Mouse (Mus musculus): Measurements from ENCODE around the gene Ppip5k2.
"Not testable (repeated sequence)": the region's sequence is repeated elsewhere in the genome, so short reads cannot be mapped to it uniquely, and the experiment has no call there.

Ppip5k2 gene

DNA sequence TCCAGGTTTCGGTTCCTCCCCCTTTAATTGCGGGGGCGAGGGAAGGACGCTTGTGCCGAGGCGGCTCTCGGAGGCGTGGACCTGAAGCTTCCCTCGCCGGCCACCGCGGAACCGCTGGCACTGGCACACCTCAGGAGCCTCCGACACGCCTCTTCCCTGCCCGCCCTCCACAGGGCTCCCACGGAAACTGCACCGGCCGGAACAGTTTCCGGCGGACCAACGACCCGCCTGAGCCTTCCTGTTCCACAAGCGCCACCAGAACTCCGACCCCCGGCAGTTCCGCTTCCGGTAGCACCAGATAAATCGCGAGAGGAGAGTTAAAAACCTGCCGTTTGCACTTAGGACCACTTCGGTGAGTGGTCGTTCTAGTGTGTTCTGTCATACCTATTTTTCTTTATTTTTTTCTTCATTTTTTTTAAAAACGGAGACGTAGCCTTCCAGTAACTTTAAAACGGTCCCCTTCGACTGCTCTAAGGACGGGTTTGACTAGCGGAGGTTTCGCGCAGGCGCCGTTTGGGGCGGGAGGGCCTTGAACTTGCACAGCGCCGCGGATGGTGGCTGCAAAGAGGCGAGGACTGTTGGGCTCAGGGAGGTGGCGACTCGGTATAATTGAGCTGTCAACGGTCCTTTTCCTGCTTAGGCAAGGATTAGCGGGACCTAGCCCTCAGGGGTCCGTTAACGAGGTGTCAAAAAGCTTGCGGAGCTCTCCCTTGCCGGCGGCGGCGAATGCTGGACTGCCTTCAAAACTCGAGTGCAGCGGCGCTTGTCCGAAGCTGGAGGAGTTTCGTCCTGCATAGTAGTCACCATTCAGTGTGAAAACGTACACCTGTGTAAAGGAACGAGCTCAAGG is at the start of gene Ppip5k2, which contains the start of gene Gin1:
Ppip5k2 (minus strand) TSS at position 508 of the 850 bp plus-strand sequence.
Gin1 (plus strand) TSS at position 269 of the 850 bp plus-strand sequence.
- DNase-seq (ENCODE audit: low read depth, low spot score): peak; percentile 97

DNA sequence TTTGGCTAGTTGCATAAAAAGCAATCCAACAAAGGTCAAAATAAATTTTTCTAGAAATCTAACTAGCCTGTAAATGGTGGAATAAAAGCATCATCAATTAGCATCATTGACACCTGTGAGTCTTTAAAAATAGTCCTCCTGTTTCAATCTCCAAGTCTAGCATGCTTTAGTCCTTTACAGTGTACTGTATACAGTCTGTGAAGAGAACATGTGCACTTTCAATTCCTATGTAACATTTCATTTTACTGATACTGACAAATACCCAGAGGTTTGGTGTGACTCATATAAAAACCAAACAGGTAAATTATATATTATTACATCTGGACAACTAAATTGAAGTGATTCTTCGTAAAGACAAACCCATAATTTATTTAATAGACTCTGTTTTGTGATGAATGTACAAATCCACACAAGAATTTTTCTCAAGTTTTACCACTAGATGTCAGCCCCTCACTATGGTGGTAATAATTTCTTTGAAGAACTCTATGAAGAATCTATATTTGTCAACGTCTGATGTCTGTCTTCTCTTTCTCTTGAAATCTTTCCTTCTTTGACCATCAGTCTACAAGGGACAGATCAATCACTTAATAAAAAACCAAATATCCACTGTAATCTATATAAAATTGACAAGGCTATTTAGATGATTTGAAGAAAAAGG is 39.2 kb upstream of the Ppip5k2 start:
- peak; percentile 4 for DNase-seq (ENCODE audit: low read depth, low spot score)

DNA sequence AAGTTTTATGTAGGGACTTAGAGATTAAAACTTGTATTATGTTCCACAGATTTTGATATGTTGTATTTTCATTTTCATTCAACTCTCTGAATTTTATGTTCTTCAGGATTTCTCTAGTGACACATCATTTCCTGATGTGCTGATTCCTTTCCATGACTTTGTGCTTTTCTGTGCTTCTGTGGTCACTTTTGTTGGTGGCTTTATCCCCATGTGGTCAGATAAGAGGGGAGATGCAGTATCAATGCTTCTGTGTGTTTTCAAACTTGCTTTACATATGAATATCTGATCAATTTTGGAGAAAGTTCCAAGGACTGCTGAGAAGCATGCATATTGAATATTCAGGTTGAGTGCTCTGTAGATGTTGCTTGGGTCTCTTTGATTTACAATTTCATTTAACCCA is 34.3 kb upstream of the Ppip5k2 start:
- no peak for DNase-seq (ENCODE audit: low read depth, low spot score)

DNA sequence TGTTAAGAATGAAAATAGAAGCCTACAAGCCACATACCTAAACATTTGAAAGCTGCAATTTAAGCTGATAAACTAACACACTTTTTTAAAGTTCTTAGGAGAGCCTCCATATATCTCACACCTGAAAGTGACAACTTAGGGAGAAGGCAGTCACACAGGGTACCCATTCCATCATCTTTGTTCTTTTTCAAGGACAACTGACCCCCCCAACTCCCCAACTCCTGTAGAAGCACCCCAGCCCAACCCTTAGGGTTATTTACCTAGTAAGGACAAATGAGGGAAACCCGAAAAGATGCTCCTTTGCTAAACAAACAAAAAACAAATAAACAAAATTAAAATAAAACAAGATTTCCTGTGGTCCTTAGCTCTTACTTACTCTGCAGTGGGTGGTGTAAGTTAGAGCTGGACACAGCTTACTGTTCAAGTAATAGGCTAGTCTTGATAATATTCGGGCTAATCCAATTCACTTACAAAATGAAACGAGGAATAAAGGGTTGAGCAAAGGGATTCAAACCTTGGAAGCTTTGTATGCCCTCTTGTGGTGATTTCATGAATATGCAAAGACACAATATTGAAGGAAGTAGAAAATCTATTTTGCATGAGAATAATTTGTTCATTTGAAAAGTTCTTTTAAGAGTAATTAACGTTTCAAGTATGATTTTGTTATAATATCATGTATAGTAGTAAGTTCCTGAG is 32.1 kb upstream of the Ppip5k2 start:
- DNase-seq (ENCODE audit: low read depth, low spot score): peak; percentile 16

DNA sequence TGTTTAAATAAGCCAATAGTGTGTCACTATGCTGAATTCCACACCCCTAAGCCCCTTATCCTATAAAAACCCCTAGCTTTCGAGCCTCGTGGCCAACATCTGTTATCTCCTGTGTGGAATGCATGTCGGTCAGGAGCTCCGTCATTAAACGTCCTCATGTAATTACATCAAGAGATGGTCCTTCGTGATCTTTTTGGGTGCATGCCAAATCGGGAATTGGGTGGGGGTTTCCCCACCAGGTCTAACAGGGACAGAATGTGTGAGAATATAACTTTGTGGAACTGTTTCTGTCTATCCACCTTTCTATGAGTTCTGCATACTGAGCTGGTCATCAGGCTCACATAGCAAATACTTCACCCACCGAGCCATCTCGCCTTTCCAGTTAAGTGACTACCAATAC is 25.7 kb upstream of the Ppip5k2 start:
- no peak for DNase-seq (ENCODE audit: low read depth, low spot score)

DNA sequence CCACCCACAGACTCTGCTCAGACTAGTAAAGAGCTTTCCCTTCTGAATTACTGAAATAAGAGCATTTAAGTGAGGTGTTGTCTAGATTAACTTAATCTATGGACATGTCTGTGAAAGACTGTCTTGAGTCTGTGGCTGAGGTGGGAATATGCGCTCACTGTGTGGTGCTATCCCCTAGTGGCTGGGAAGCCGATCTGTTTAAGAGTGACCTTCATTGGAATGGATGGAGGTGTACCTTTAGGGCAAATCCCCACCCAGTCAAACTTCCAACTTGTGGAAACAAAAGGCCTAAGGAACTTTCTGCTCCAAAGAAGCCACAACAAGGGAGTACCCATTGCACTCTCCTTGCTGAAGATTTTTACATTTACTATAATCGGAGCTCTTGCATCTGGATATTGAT is 23.9 kb upstream of the Ppip5k2 start:
- DNase-seq (ENCODE audit: low read depth, low spot score): no peak

DNA sequence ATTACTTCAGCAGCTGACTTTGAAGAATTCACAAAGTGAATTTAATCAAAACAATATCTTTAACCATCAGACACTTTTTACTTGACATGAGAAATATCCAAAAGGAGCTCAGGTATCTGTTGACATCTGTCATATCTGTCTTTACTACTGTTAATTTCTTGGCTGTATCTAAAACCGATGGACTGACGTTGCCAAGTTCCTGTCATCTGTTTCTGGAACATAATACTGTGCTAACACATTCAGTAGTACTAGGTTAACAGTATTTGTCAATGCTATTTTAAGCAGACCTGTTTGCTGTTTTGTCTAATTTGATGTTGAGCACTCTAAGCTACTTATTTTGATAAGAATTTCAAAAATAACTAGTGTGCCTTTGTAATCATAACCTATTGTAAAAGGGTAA is 18.3 kb upstream of the Ppip5k2 start:
- no peak for DNase-seq (ENCODE audit: low read depth, low spot score)

DNA sequence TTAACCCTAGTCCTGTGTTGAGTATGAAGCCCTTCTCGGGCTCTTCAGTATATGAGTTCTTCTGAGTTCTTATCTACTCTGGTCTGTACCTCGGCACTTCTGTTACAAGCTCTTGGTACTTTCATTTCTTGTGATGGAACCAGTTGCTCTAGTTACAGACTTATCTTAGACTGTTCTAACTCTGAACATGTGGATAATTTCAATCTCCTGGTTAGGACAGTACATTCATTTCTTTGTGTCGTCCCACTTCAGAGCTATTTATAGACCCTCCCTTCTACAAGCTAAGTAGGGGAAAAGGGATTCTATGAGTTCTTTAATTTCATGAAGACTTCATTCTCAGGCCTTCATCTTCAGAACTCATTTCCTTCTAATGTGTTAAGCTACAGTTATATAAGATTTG is 17.5 kb upstream of the Ppip5k2 start:
- no peak for DNase-seq (ENCODE audit: low read depth, low spot score)

DNA sequence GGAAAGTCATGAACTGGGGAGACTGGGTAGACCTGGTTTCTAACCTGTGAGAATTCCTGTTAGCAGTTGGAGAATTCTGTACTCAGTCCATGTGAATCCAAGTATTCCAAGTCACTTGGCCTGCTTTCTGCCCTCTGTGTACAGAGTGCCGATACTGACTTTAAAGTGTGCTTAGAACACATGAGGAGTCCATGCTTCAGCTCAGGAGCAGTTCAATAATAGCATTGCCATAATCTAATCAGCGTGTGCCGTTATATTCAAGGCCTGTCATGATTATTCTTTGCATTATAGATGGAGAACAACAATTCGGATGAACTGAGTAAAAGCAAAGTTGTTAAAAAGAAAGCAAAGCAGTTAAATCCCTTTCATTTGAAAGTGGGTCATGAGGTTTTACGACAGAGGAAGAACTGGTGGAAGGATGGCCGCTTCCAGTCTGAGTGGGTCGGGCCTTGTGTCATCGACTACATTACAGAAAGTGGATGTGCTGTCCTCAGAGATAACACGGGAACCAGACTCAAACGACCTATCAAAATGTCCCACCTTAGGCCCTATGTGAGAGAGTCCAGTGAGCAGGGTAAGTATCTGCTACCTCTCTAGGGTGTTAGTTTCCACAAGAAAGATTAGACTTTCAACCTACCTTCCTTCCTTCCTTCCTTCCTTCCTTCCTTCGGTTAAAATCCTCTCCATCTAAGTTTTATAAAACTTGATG is 15.6 kb upstream of the Ppip5k2 start:
- no peak for DNase-seq (ENCODE audit: low read depth, low spot score)

DNA sequence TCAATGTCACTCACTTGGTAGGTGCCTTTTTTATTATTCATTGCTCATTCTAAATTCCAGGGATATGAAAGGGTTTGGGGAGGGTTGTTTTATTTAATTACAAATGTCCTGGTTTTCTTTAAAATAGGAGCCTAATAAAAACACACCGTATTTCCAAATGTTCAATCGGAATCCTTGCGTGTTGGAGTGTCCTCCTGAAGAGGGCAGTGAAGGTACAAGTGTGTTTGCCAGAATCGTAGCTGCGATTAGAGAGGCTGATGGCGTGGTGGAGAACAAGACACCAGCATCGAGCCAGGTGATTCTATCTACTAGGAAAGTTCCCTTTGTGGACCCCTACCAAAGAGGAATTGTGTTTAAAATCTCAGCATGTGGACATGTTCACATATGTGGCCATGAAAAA is 14.7 kb upstream of the Ppip5k2 start:
- no peak for DNase-seq (ENCODE audit: low read depth, low spot score)

DNA sequence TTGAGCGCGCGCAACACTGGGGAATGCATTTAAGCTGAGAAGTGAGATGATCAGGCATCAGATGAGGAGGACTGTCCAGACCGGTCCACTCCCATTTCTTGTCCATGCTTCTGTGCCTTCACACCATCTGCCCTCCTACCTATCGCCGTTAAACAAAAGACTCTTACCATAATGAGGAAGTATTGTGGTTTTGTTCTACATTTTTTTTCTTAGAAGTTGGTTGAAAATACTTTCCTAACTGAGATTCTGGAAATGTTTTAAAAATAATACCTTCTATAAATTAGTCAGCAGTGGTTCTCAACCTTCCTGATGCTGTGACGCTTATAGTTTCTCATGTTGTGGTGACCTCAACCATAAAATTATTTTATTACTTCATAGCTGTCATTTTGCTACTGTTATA is 11.5 kb upstream of the Ppip5k2 start:
- DNase-seq (ENCODE audit: low read depth, low spot score): no peak

DNA sequence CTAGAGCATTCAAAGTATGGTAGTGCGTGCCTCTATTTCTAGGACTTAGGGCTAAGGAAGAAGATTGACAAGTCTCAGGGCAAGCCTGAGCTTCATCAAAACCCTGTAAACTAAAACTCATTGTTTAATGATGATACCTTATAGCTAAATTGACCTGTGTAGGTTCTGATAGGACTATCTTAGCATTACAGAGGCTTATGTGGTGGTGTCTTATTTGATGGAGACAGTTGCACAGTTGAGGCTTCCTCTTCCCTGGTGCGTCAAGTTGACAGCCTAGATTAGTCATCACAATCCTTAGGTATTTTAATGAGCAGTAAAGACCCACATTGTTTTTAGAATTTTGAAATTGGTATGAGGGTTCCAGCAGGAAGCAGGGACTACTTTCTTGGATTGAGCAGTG is 3.8 kb upstream of the Ppip5k2 start:
- no peak for DNase-seq (ENCODE audit: low read depth, low spot score)

DNA sequence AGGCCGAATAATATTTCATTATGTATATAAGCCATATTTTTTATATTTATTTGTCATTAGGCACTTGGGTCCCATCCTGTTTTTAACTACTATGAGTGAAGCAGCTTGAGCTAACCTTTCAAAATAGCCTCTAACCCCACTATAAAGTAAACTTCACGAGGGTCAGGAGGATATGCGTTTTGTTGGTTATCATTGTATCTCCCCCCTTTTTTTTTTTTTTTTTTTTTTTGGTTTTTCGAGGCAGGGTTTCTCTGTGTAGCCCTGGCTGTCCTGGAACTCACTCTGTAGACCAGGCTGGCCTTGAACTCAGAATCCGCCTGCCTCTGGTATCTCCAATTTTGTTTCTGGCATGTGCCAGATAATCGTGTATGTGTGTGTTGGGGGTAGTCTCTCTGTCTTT is 3.2 kb upstream of the Ppip5k2 start:
- DNase-seq (ENCODE audit: low read depth, low spot score): no peak

DNA sequence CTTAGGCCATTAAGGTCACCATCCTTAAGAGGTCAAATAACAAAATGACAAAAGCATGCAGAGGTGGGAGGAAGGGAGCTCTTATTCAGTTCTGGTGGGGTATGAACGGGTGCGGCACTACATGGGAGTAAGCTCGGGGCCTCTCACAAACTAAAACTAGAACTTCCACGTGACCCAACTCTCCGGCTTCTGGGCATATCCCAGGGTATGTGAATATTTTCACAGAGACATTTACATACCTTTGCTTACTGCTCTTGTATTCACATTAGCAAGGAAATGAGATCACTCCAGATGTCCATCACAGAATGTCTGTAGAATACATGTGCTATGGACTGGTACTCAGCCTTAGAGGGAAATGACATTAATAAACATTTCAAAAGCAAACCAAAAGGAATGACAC is 1.5 kb upstream of the Ppip5k2 start:
- no peak for DNase-seq (ENCODE audit: low read depth, low spot score)

DNA sequence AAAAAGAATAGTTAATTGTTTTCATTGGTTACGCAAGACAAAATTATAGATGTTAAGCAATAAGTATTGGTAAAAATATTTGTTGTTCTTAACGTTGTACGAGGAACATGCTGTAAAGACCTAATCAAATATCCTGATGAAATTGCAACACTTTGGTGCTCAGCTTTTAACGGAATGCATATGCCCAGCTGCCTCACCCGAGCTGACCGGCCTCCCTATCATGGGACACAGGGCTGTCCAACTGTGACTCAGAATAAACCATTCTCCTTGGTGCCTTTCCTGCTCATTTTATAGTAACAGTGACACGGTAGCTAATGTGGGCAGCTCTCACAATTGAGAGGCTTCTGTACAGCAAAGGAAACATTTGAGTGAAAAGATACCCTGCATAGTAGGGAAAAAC is 907 bp upstream of the Ppip5k2 start:
- DNase-seq (ENCODE audit: low read depth, low spot score): no peak

DNA sequence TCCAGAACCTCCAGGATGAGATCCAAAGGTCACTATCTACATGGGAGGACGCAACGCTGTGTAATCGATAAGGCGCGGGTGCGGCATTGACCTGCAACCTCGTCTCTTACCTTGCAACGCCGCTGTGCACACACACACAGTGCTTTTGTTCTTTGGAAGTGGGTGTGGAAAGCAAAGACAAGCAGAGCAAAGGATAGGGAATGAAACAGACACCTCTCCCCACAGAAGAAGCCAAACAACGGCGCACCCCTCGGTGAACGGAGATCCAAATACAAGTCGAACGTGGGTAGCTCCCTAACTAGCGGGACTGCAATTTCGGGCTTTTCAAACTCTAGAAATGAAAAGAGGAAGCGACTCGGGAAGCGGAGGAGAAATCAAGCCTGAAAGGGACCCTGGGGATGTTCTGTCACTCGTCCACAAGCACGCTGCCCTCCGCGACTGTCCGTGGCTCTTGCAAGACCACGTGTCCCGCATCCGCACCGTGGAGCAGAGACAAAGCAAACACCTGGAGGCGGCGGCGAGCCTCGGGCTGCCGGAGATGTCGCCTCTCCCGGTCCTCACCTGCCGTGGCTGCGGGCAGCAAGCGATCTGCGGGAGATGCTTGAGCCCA is 812 bp downstream of the Ppip5k2 start:
- DNase-seq (ENCODE audit: low read depth, low spot score): peak; percentile 29

DNA sequence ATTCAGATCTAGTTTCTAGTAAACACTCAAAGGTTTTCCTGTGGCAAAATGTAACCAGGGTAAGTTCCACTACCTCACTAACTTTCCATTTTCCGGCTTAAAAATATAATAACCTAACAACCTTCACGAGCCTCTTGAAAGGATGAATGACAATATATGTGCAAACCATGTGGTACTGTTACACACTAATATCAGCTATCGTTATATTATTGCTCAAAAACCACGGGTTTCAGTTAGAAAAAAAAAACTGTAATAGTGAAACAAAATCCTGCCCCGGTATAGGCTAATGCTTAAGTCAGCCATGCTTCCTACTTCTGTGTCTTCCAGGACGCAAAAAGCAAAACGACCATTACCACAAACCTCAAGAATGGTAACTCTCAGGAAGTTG is 1.3 kb downstream of the Ppip5k2 start:
- DNase-seq (ENCODE audit: low read depth, low spot score): no peak

DNA sequence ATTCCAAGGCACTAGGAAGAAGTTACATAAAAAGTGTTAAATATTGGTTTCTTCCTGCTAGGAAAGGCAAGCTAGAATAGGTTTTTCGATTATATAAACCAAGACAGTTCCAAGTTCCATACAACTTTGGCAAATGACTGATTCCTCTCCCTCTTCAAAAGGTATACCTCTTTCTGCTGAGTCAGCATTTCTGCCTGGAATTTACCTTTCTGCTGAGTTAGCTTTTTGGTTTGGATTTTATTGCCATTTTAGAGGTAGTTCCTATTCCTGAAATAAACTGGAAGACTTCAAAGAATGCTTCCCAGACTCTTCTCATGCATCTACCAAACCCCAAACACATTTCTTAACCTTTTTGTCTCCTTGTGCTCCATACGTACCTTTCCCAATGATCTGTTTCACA is 2.1 kb downstream of the Ppip5k2 start:
- no peak for DNase-seq (ENCODE audit: low read depth, low spot score)

DNA sequence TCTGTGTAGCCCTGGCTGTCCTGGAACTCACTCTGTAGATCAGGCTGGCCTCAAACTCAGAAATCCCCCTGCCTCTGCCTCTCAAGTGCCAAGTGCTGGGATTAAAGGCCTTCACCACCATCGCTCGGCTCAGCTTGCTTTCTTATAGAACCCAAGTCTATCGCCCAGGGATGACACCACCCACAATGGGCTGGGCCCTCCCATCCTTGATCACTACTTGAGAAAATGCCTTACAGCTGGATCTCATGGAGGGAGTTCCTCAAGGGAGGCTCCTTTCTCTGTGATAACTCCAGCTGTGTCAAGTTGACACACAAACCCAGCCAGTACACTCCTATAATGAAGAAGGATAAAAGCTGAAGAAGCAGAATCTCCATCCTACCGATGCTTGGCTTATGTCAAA is 4.5 kb downstream of the Ppip5k2 start:
- DNase-seq (ENCODE audit: low read depth, low spot score): not testable (repeated sequence)

DNA sequence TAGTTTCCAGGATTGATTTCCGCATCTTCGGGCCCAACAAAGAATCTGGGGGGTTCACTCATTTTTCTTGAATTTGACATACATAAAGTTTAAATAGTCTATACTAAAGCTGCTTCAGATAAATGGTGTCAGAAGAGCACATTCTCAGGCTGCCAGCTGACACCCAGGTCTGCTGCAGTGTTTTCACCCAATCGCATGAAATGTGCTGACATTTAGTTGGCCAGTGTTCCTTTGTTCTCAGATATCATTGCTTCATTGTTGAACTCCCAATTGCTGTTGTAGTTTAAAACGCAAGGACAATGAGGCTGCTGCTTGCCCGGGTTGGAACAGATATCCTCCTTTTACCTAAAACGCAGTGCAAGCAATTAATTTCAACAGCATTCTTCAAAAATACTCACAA is 8.7 kb downstream of the Ppip5k2 start:
- DNase-seq (ENCODE audit: low read depth, low spot score): no peak

DNA sequence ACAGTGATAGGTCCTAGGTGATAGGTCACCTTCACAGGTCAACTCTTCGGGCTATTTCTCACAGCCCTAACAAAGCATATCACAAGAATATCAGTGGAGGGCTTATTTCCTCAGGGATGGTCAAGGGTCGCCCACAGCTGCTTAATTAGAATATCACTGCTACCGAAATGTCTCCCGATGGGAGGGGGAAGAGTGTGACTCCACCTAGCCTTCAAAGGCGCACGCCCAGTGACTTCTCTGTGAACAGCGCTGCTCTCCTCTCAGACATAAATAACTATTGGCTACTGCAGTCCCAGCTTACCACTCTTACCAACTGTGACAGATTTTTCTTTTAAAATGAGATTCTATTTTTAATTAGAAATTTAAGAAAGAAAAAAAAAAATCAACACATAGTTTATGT is 9.6 kb downstream of the Ppip5k2 start:
- DNase-seq (ENCODE audit: low read depth, low spot score): no peak

DNA sequence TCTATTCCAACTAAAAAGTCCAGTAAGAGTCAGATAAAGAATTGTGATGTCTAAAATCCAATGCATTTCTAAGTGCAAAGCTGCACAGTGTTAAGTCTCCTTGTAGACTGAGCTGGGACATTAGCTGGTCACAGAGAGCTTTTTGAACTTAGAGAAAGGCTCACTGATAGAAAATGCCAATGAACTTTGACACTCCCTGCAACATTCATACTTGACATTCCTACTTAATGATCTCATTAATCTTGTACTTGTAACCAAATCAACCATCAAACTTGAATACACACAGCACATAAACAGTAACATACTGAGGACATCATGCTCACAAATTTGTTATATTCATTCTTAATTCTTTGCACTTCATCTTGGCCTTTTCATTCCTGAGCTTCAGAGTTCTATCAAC is 10.4 kb downstream of the Ppip5k2 start:
- no peak for DNase-seq (ENCODE audit: low read depth, low spot score)

Measured in mesoderm, embryonic 11.5 days (tissue).